Mouse (Mus musculus) heart, embryonic 16.5 days (tissue): Measurements from ENCODE around the gene Trim56. TPM values are rescaled to one million over a fixed set of nuclear protein-coding genes. Genes with fewer than 3 reads are reported as not detected.
"Not testable (repeated sequence)": the region's sequence is repeated elsewhere in the genome, so short reads cannot be mapped to it uniquely, and the experiment has no call there.

Experiments
- ATAC-seq: fragments of 200-750 bp; cut with Nextera tagmentation; replicated peaks from 2 replicates; pipeline ENCODE4 v1.8.0; 2017; ENCODE audit warnings: moderate number of reproducible peaks; ENCODE audit not compliant: insufficient read depth, low FRiP score; ENCODE audit errors: extremely low read depth
- H3K27ac ChIP-seq: fragments of 300-500 bp; sonication (generic); 2 replicates; pipeline ENCODE4 v1.5.1; 2014; ENCODE audit warnings: mild to moderate bottlenecking, low read length, control low read depth, moderate library complexity
- H3K27me3 ChIP-seq: fragments of 300-500 bp; sonication (generic); 2 replicates; pipeline ENCODE4 v1.6.1; 2014; ENCODE audit warnings: low read length, mixed read lengths; ENCODE audit not compliant: control insufficient read depth, insufficient read depth
- H3K36me3 ChIP-seq: fragments of 300-500 bp; sonication (generic); 2 replicates; pipeline ENCODE4 v1.6.1; 2014; ENCODE audit not compliant: control insufficient read depth, insufficient read depth
- H3K4me1 ChIP-seq: fragments of 300-500 bp; sonication (generic); 2 replicates; pipeline ENCODE4 v1.6.1; 2014; ENCODE audit warnings: low read length, mixed read lengths; ENCODE audit not compliant: control insufficient read depth, insufficient read depth
- H3K4me2 ChIP-seq: fragments of 300-500 bp; sonication (generic); 2 replicates; pipeline ENCODE4 v1.6.1; 2014; ENCODE audit warnings: low read depth, mild to moderate bottlenecking, control low read depth, low read length
- H3K4me3 ChIP-seq: fragments of 300-500 bp; sonication (generic); 2 replicates; pipeline ENCODE4 v1.5.1; 2014; ENCODE audit warnings: mild to moderate bottlenecking, control low read depth, low read length
- H3K9ac ChIP-seq: fragments of 300-500 bp; sonication (generic); 2 replicates; pipeline ENCODE4 v1.6.1; 2014; ENCODE audit warnings: low read length, control low read depth
- H3K9me3 ChIP-seq: fragments of 300-500 bp; sonication (generic); replicated peaks from 2 replicates; pipeline ENCODE4 v1.6.1; 2016; ENCODE audit warnings: low read length; ENCODE audit not compliant: control insufficient read depth
- WGBS: fragments of 180-500 bp; shearing (Covaris S2); extraction: QIAGEN DNeasy Blood & Tissue Kit; methylation state at CpG from one replicate; pipeline ENCODE4 v1.1.7; 2014; 5-methylcytosine and 5-hydroxymethylcytosine counted together
- polyA plus RNA-seq: library from polyadenylated mRNA; unstranded; fragments of >200 nt; fragmentation: Nextera tagmentation; extraction: Ambion mirVana; gene quantifications from 2 replicates; pipeline ENCODE4 v1.2.1, GENCODE M21; 2015

The Trim56 gene
- polyA plus RNA-seq, 1 experiment from 2014 or later, result 7.2 TPM

DNA sequence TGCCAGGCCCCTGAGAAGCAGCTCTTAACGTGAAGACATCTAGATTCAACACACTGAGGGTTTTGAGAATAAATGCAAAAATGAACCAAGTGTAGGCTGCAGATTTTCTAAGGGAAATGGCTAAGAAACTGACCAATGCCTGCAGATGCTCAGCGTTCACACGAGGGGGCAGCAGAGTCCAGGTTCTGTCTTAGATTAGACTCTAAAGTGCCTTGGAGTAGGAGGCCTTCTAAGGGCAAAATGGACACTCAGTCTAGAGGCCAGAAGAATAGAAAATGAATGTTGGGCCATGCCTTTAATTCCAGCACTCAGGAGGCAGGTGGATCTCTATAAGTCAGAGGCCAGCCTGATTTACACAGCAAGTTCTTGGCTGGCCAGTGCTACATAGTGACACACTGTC is 15.5 kb upstream of the Trim56 start:
- Histone ChIP-seq H3K36me3 (no peaks in the 10 kb centered on the region), H3K4me1 (no peaks in the 10 kb centered on the region), H3K27ac (no peak overlapping the region), H3K4me3 (no peak overlapping the region), H3K9me3 (no peaks in the 10 kb centered on the region; the same call in 1 of the 2 replicates), H3K27me3 (no peaks in the 10 kb centered on the region), H3K9ac (no peak overlapping the region), H3K4me2 (no peak overlapping the region)
- 0% methylated on average over 3 of the region's 3 CpGs for WGBS
- no peak for ATAC-seq

DNA sequence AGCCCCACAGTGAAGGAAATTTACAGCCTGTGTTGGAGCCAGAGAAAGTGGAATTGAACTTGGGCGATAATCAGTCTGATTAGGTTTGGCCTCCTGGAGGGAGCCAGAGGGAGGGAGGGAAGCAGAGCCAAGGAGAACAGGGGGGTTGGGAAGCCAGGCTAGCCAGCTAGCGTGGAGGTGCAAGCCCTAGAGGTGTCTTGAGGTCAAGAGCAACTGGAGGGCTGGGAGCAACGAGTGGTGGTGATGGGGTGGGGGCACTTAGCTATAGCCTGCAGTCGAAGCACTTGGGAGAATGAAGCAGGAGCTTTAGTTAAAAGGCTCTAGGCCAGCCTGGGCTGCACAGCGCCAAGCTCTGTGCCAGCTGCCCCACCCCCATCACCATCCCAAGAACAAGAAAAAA is 13.3 kb upstream of the Trim56 start:
- no peak for ATAC-seq

DNA sequence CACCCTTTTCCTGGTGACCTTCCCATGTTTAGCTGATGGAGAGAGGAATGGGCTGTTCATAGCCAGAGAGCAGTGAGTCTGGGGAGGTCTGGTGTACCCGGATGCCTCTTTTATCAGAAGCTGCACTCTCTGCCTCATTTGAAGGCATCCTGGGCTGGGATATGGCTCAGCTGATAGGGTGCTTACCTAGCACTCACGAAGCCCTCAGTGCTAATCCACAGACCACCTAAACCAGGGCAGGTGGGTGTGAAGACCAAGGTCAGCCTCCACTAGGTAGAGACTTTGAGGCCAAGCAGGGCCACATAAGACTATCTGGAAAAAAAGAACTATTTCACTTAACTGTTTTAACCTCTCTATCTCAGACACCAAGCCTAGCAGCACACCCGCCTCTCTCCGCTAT is 7.5 kb upstream of the Trim56 start:
- Histone ChIP-seq H3K9me3 (no peaks in the 10 kb centered on the region; the same call in 1 of the 2 replicates), H3K36me3 (no peaks in the 10 kb centered on the region), H3K4me3 (no peak overlapping the region), H3K4me2 (no peak overlapping the region), H3K4me1 (0 out of 2 replicates have a peak, but pooled peaks cover 2% of the 10 kb centered on the region), H3K27ac (no peak overlapping the region), H3K27me3 (no peaks in the 10 kb centered on the region), H3K9ac (no peak overlapping the region)
- 67% methylated on average over 4 of the region's 4 CpGs for WGBS
- ATAC-seq, result no peak

More for the DNA sequence above, 13.3 kb upstream of the Trim56 start:
- Histone ChIP-seq H3K27ac (no peak overlapping the region), H3K9me3 (no peaks in the 10 kb centered on the region; the same call in 1 of the 2 replicates), H3K4me1 (no peaks in the 10 kb centered on the region), H3K9ac (no peak overlapping the region), H3K4me2 (no peak overlapping the region), H3K4me3 (no peak overlapping the region), H3K36me3 (no peaks in the 10 kb centered on the region), H3K27me3 (no peaks in the 10 kb centered on the region)
- whole genome bisulfite sequencing, result 22% methylated on average over 5 of the region's 5 CpGs

DNA sequence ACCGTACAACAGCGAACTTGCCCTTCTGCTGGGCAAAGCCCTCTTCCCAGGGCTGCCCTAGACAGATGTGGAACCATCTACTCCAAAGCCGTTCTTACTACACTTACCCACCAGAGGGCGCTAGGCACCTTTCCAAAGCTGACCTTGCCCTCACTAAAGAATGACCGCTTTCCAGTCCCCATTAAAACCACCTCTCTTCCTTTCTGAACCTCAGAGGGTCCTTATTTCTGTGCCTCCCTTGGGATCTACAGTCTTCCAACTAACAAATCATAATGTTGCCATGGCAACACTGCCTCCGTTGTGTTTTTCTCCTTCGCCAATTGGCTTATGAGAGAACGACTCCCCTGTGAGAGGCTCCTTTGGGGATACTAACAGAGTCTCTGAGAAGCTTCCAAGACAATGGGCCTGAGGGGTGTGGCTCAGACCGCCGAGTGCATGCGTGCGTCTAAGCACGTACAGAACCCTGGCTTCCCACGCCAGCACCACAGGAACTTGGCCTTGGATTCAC is 6.7 kb upstream of the Trim56 start:
- ATAC-seq, result peak; percentile 45
- Histone ChIP-seq H3K9me3 (no peaks in the 10 kb centered on the region), H3K4me2 (no peak overlapping the region), H3K27ac (no peak overlapping the region), H3K9ac (no peak overlapping the region), H3K4me1 (0 out of 2 replicates have a peak, but pooled peaks cover 2% of the 10 kb centered on the region), H3K4me3 (no peak overlapping the region), H3K36me3 (no peaks in the 10 kb centered on the region), H3K27me3 (no peaks in the 10 kb centered on the region)
- 11% methylated on average over 14 of the region's 14 CpGs for WGBS

DNA sequence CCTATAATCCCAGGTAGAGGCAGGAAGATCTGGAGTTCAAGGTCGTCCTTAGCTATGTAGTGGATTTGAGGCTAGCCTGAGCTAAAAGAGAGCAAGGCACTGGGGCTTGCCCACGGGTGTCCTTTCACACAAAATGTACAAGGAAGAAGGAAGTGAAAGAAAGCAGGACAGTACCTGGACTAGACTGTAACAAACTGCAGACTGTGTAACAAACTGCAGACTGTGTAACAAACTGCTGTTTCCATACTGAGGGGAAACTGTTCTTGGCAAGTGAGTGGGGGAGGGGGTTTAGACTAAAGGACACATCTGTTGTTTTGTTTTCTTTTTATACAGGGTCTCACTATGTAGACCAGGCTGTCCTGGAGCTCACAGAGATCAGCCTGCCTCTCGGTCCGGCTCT is 5.3 kb upstream of the Trim56 start:
- Histone ChIP-seq H3K4me3 (no peak overlapping the region), H3K4me2 (no peak overlapping the region), H3K9me3 (no peaks in the 10 kb centered on the region), H3K4me1 (peaks cover 6% of the 10 kb centered on the region), H3K27ac (no peak overlapping the region), H3K36me3 (no peaks in the 10 kb centered on the region), H3K9ac (no peak overlapping the region), H3K27me3 (no peaks in the 10 kb centered on the region)
- 70% methylated on average over 4 of the region's 4 CpGs for WGBS
- ATAC-seq, result no peak

DNA sequence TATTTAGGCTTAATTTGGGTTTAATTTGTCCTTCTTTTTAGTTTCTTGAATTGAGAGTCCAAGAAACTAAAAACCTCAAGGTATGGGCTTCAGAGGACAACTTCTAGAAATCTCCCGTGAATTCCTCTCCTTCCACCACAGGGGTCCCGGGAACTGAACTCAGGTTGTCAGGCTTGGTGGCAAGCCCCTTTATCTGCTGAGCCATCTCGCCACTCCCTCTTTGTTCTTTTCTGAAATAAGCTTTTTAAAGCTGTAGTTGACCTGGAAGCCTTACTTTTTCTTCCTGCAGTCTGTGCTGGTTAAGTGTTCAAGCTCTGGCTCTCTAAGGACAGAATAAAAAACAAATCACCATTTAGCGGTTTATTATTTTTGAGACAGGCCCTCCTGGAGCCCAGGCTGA is 2.9 kb upstream of the Trim56 start:
- 73% methylated on average over 4 of the region's 4 CpGs for WGBS
- H3K4me3 ChIP-seq, result no peak overlapping the region
- H3K4me1 ChIP-seq, result peaks cover 14% of the 10 kb centered on the region

DNA sequence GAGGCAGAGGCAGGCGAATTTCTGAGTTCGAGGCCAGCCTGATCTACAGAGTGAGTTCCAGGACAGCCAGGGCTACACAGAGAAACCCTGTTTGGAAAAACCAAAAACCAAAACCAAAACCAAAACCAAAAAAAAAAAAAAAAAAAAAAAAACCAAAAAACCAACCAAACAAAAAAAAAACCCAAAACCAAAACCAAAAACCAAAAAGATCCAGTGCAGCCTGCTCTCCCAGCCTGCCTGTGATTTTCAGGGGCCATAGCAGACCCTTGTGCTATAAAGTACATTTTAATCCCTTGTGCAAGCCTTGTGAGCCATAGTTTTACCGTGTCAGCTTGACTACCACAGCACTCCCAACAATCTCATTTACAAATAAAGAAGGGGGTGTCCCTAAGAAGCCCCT is 2.0 kb upstream of the Trim56 start:
- not testable (repeated sequence) for H3K9ac ChIP-seq, H3K27me3 ChIP-seq, H3K4me2 ChIP-seq, H3K4me3 ChIP-seq, ATAC-seq, H3K9me3 ChIP-seq, H3K27ac ChIP-seq
- Histone ChIP-seq H3K36me3 (peaks cover 18% of the 10 kb centered on the region), H3K4me1 (peaks cover 14% of the 10 kb centered on the region)
- WGBS, result 80% methylated on average over 3 of the region's 3 CpGs

More for the DNA sequence above, 2.9 kb upstream of the Trim56 start:
- Histone ChIP-seq H3K36me3 (peaks cover 9% of the 10 kb centered on the region), H3K4me2 (no peak overlapping the region), H3K9ac (no peak overlapping the region), H3K27me3 (no peaks in the 10 kb centered on the region), H3K27ac (no peak overlapping the region), H3K9me3 (no peaks in the 10 kb centered on the region)
- no peak for ATAC-seq

DNA sequence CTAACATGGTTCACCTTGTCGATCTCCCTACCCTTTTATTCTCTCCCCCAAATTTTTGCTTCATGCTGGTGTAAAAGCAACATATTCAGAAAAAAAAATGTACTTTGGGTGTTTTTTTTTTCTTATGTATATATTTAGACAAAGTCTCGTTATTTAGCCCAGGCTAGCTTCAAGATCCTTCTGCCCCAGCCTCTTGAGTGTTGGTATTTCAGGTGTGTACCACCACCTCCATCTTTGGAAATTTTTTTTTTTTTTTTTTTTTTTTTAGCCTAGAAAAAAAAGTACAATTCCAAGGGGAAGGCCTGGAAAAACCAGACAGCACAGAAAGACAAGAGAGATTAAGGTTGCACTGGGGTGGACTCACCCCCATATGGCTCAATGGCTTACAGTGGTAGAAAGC is 978 bp upstream of the Trim56 start:
- no peak overlapping the region for H3K9ac ChIP-seq
- H3K27ac ChIP-seq, result no peak overlapping the region
- no peak overlapping the region for H3K4me2 ChIP-seq
- H3K9me3 ChIP-seq, result no peaks in the 10 kb centered on the region
- WGBS, result 86% methylated on average over 2 of the region's 2 CpGs
- ATAC-seq, result no peak
- H3K27me3 ChIP-seq, result no peaks in the 10 kb centered on the region
- peaks cover 26% of the 10 kb centered on the region for H3K36me3 ChIP-seq
- H3K4me1 ChIP-seq, result peaks cover 12% of the 10 kb centered on the region
- H3K4me3 ChIP-seq, result no peak overlapping the region

DNA sequence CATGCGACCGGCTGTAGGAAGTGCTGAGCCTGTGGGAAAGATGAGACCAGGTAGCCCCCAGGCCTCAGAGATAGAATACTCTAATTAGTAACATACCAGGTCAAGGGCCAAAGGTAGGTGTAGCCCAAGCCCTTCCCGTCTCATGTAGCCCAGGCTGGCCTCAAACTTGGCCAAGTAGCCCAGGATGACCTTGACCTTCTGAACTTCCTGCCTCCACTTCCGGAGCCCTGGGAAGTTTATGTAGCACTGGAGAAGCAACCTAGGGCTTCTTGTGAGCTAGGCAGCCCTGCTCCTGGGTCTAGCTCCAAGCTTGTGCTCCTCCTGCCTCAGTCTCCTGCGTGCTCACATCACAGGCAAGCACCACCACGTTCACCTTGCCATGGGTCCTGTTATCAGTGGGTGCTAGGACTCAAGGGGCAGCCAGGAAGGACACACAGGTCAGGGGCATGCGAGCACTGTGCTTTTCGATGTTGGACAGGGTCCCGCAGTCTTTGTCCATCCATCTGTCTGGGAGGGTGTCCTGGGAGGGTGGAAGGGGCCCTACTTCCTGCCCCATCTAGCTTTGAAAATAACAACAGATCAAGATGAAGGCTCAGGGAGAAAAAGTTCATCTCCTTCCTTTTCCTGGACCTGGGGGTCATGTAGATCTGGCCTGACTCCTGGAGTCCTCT is 983 bp downstream of the Trim56 start:
- WGBS, result 71% methylated on average over 9 of the region's 9 CpGs
- H3K36me3 ChIP-seq, result peaks cover 32% of the 10 kb centered on the region
- H3K4me2 ChIP-seq, result peak overlapping the region; percentile 68
- no peaks in the 10 kb centered on the region for H3K27me3 ChIP-seq
- peak overlapping the region; percentile 77 for H3K27ac ChIP-seq
- H3K9me3 ChIP-seq, result no peaks in the 10 kb centered on the region
- H3K9ac ChIP-seq, result peak overlapping the region; percentile 81; the same call in 1 of the 2 replicates
- peaks cover 12% of the 10 kb centered on the region for H3K4me1 ChIP-seq
- no peak for ATAC-seq
- peak overlapping the region; percentile 76 for H3K4me3 ChIP-seq
